Mouse (Mus musculus) heart, adult 2 months (tissue): ENCODE results near the gene Cd69.

Source experiments
- CTCF ChIP-seq: fragments of 200-600 bp; IDR thresholded peaks from 2 replicates; pipeline ENCODE4 v1.8.1; 2022; ENCODE audit warnings: antibody characterized with exemption, mild to moderate bottlenecking, moderate library complexity
- EP300 ChIP-seq: fragments of 200-500 bp; IDR thresholded peaks from 2 replicates; pipeline ENCODE4 v1.6.1; 2011; ENCODE audit warnings: low read depth, low read length, control low read depth; ENCODE audit not compliant: insufficient read depth
- POLR2A ChIP-seq: fragments of 200-500 bp; IDR thresholded peaks from 2 replicates; pipeline ENCODE4 v1.6.1; 2011; ENCODE audit warnings: mild to moderate bottlenecking, low read depth, low read length, control low read depth; ENCODE audit not compliant: insufficient read depth

DNA sequence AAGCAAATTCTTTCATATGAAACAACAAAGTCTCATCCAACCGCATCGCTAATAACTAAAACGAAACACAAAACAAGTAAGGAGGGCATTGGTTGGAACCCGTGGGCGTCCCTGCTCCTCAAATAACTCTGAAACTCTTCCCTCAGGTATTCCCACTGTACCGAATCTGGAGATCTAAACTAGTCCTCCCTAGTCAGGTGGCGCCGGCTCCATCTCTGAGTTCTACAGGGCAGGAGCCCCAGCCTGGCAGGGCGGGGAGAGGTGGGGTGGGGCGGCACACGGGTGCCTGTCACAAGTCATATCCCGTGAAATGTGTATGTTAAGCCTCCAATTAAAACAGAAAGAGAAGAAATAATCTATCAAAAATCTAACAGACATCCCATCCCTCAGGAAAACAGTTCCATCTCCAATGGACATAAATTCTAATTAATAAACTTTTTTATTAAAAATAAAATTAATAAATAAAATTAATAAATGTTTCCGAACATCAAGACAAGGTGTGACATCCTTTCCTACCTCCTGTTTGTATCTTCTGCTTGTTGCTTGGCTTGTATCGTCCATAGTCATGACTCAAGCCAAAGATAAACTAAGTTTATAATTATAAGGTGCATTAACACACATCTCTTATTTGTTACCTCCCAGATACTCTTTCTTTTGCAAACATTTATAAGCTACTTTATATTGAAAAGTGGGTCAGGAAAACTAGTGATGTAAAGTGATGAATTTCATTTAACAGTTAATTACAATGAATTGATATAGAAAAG is 36.8 kb downstream of the Cd69 start:
- TF ChIP-seq EP300 (no peak), CTCF (no peak), POLR2A (no peak)
